Mouse (Mus musculus) olfactory bulb, adult 2 months (tissue): ENCODE results near the gene Flt3. TPM values are rescaled to one million over a fixed set of nuclear protein-coding genes. Genes with fewer than 3 reads are reported as not detected.

Source experiments
- H3K27ac ChIP-seq: fragments of 200-500 bp; 2 replicates; pipeline ENCODE4 v1.5.1; 2012; ENCODE audit warnings: low read depth, low read length; ENCODE audit not compliant: insufficient read depth
- H3K4me1 ChIP-seq: fragments of 200-500 bp; 2 replicates; pipeline ENCODE4 v1.6.1; 2012; ENCODE audit warnings: low read length; ENCODE audit not compliant: control insufficient read depth, insufficient read depth
- H3K4me3 ChIP-seq: fragments of 200-500 bp; 2 replicates; pipeline ENCODE4 v1.5.1; 2012; ENCODE audit warnings: mild to moderate bottlenecking, low read depth, low read length, moderate library complexity; ENCODE audit not compliant: insufficient read depth
- CTCF ChIP-seq: fragments of 200-500 bp; IDR thresholded peaks from 2 replicates; pipeline ENCODE4 v1.5.1; 2012; ENCODE audit warnings: low read depth, mild to moderate bottlenecking, low read length, moderate library complexity; ENCODE audit not compliant: insufficient read depth
- POLR2A ChIP-seq: fragments of 200-500 bp; IDR thresholded peaks from 2 replicates; pipeline ENCODE4 v1.6.1; 2012; ENCODE audit warnings: mild to moderate bottlenecking, low read depth, low read length, moderate library complexity; ENCODE audit not compliant: insufficient read depth
- WGBS: fragments of 180-500 bp; shearing (Covaris S2); methylation state at CpG from one replicate; pipeline ENCODE4 v1.1.7; 2018; 5-methylcytosine and 5-hydroxymethylcytosine counted together
- polyA plus RNA-seq: library from polyadenylated mRNA; stranded (reverse); fragments of >200 nt; gene quantifications from 2 replicates; pipeline ENCODE4 v1.2.4, GENCODE M21; 2012; ENCODE audit warnings: low replicate concordance; ENCODE audit not compliant: missing spikeins, insufficient read depth, insufficient read length

Gene Flt3
- polyA plus RNA-seq, 1 experiment, result not detected

DNA sequence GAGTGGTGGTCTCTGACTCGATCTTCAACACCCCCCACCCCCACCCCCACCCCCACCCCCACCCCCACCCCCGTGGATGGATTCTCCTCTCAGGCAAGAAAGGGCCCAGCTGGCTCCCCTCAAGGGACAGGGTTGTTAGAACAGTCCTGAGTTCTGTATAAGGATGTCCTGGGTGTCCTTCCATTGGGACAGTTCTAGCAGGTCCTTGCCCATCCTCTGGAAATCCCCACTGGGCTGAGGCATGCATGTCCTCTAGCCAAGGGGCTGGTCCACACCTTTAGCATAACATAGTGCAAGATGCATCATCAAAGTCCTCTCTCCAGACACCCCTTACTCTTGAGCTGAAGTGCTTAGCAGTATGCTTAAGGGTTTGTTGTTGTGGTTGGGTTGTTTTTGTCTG, 90.5 kb downstream of the Flt3 start:
- no peak overlapping the region for H3K4me3 ChIP-seq
- WGBS, result 0% methylated on average over 2 of the region's 2 CpGs
- TF ChIP-seq POLR2A, result no peak
- TF ChIP-seq CTCF, result no peak

DNA sequence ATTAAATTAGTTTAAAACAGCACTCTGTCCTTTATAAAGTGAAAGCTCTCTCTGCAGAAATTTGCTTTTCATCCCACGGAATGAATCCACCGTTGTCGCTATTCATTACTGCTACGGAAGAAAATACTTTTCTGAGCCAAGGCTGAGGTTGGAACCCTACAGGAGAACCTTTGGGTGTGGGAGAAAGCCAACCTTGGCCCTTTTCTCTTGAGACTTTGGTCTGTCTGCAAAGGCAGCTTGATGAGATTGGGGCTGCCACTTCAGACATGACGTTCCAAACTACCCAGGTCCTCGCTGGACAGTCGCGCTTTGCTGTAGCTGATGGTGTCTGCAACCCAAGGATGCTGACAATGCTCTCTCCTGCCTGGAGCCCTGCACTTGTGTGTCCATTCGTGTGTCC, 91.8 kb downstream of the Flt3 start:
- peaks cover 3% of the 10 kb centered on the region for H3K4me1 ChIP-seq
- TF ChIP-seq CTCF (no peak), POLR2A (no peak)
- H3K4me3 ChIP-seq, result no peak overlapping the region
- WGBS, result 5% methylated on average over 9 of the region's 9 CpGs
- H3K27ac ChIP-seq, result no peak overlapping the region

More for the DNA sequence above, 90.5 kb downstream of the Flt3 start:
- Histone ChIP-seq H3K4me1 (peaks cover 3% of the 10 kb centered on the region; the same call in 1 of the 2 replicates), H3K27ac (no peak overlapping the region)

DNA sequence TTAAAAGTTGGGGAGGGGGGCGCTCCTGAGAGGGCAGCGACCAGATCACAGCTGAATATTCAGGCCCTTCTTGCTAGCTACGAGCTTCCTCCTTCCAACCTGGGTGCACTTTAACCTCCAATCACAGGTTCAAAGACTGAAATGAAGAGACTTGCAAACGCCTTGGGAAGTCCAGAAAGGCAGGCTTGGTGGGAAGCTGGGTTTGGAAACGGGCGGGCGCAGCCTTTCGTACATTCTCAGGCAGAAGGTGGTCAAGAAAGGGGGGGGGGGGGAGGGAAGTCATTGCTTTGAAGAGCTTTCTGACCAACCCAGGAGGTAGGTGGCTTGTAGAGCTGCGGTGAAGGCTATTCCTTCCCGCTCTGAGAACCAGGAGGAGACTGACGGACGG, 92.9 kb downstream of the Flt3 start:
- Histone ChIP-seq H3K4me1 (peaks cover 3% of the 10 kb centered on the region), H3K27ac (no peak overlapping the region), H3K4me3 (no peak overlapping the region)
- TF ChIP-seq POLR2A (no peak), CTCF (no peak)
- WGBS, result 2% methylated on average over 12 of the region's 12 CpGs

DNA sequence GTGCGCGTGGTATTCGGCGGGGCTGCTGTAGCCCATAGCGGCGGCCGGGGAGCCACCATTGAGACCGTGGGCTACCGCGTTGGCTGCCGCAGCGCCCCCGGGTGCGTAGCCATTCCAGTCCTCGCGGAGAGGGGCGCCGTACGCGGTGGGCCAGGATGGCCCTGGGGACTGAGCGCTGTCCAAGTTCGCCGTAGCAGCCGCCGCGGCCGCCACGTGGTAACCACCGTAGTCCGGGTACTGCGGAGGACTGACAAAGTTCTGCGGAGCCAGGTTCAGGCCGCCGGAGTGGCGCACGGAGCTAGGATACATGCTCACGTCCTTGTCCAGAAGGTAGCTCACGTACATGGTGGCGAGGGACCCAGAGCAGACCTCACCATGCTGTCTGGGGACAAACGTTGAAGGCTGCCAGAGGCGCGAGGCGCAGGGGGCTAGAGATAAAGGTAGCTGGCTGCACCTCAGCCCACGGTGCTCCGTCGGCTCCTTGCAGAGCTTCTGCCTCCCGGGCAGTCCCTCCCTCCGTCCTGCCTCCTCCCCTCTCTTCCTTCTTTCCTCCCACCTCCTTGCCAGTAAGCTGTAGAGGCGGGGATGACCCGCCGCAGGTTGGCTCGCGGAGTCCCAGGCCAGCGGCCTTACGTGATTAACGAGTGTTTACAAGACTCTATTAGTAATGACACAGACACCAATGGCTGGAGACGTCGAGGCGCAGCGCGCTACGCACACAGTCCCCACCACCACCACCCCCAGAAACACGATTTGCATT, 93.5 kb downstream of the Flt3 start, which contains the start of gene Cdx2:
Cdx2 (minus strand) TSS at position 633 of the 760 bp plus-strand sequence.
- Histone ChIP-seq H3K27ac (no peak within 1 kb of the TSS), H3K4me3 (no peak within 1 kb of the TSS), H3K4me1 (peaks cover 3% of the 10 kb centered on the region)
- 1% methylated on average over 63 of the region's 63 CpGs for WGBS
- no peak for TF ChIP-seq POLR2A
- TF ChIP-seq CTCF, result no peak

DNA sequence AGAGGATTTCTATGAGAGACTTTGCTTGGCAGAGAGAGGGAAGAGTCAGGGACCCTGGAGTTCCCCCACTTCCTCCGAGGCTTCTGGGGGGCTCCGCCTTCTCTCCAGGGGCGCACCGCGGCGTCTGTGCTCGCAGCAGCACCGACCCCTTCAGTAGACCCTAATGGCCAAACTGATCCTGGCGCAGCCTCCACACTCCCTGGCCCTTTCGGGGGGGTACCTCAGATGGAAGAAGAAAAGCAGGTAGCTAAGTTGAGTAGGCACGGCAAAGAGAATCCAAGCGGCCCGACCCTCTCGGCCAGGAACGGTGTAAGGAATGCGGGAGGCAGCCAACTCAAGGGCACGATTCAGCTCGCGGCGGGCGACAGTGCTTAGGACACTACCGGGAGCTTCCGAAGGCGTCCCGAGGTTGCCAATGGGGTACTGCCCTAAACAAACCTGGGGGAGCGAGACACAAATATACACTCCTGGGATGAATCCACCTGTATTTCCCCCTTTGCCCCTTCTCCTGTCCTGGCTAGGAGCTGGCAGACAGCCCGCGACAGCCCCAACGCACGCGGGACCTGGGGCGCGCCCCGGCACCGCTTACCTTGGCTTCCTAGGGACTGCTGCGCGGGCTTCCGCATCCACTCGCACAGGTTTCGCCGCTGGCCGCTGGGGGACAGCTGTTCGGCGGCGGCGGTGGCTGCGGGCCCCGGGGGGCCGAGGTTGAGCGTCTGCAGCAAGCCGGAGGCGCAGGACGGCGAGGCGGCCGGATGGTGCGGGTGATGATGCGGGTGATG, 94.2 kb downstream of the Flt3 start:
- TF ChIP-seq POLR2A (no peak), CTCF (no peak)
- peaks cover 3% of the 10 kb centered on the region for H3K4me1 ChIP-seq
- no peak overlapping the region for H3K4me3 ChIP-seq
- H3K27ac ChIP-seq, result no peak overlapping the region
- WGBS, result 1% methylated on average over 58 of the region's 58 CpGs

DNA sequence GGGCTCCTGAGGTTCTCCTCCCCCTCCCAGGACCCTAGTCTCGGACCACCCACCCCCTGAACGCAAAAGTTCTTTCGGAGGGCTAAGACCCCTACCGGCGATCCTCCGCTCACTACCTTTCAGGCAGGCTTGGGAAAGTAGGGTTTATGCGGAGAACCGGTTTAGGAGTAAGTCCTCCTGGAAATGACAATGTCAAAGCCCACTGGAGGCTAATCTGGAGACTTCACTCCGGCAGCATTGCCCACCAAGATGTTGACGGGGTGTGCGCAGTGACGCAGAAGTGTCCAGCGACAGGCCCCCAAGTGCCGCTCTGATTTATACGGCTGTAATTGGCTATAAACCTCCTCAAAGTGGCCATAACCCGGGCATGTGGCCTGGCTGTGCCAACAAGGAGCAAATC, 95.1 kb downstream of the Flt3 start:
- no peak overlapping the region for H3K4me3 ChIP-seq
- 3% methylated on average over 16 of the region's 16 CpGs for WGBS
- no peak for TF ChIP-seq POLR2A

DNA sequence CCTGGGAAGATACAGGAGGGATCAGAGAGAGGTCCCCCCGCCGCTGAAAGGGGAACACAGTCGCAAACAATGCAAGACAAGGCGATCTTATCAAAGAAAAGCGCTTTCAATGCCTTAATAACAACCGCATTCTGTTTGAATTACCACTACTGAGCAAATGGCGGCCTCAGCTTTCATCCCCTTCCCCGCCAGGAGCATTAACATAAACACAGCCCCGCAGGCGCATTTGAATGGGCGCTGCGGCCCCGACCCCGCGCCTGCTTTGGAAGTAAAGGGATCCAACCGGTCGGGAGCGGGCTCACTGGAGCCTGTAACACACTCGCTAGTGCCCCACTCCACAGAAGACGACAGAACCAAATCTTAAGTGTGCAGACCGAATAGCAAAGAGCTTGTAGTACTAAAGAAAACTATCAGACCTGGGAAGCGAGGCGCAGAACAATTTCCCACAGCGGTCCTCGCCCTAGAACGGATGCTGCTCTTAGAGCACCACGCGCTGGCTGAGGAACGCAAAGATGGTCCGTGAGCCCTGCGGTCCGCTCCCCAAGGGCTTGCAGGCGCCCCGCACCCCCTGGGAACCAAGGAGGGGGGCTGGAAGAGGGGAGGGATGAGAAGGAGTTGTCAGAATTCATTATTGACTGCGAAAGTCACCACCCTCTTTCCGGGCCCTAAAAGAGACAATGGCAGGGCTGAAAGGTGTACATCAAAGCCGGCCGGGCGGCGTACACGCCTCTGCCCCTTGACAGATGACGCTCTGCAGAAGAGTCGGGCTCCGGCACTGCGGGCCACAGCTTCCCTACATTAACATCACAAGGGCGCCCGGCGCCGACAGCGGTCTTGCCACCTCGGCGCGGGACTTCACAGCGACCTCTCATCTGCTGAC, 95.8 kb downstream of the Flt3 start:
- WGBS, result under 1% methylated on average over 54 of the region's 54 CpGs
- no peak overlapping the region for H3K27ac ChIP-seq
- H3K4me1 ChIP-seq, result peaks cover 3% of the 10 kb centered on the region
- no peak overlapping the region for H3K4me3 ChIP-seq
- TF ChIP-seq CTCF, result no peak
- TF ChIP-seq POLR2A, result no peak

More for the DNA sequence above, 95.1 kb downstream of the Flt3 start:
- Histone ChIP-seq H3K4me1 (peaks cover 3% of the 10 kb centered on the region), H3K27ac (no peak overlapping the region)

DNA sequence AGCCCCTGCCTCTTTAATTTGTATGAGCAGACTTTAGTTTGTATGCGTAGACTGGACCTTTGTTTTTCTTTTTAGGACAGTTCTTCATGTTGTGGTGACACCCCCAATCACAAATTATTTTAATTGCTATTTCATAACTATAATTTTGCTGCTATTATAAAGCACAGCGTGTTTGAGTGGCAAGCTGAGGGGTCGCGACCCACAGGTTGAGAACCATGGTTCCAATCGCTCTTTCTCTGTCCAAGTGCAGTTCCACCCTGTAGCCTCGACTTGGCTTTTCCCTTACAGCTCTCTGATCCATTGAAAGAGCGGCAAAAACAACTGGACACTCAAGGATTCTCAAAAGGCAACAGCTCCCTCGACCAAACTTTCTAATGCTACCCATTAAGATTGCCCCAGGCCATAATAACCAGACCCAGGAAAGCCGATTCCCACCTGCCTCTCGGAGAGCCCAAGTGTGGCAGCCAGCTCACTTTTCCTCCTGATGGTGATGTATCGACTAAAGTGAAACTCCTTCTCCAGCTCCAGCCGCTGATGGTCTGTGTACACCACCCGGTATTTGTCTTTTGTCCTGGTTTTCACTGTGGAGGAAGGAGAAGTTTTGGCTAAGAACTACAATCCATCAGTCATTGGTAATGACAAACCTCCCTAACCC, 97.4 kb downstream of the Flt3 start:
- Histone ChIP-seq H3K4me1 (peaks cover 3% of the 10 kb centered on the region), H3K27ac (no peak overlapping the region), H3K4me3 (no peak overlapping the region)
- TF ChIP-seq CTCF, result no peak
- no peak for TF ChIP-seq POLR2A
- 4% methylated on average over 13 of the region's 13 CpGs for whole genome bisulfite sequencing
